Mouse (Mus musculus): ENCODE measurements around the gene B430306N03Rik. TPM values are rescaled to one million over a fixed set of nuclear protein-coding genes. Genes with fewer than 3 reads are reported as not detected.

Gene B430306N03Rik
- polyA plus RNA-seq, 1 experiment from 2014 or later = 0.50 TPM

- 78% methylated on average over 9 of the region's 9 CpGs for WGBS
- ATAC-seq (ENCODE audit: insufficient number of reproducible peaks, insufficient read depth, low FRiP score, low TSS enrichment) = no peak
- H3K4me2 ChIP-seq (replicated peaks) = no peak overlapping the region
- no peaks in the 10 kb centered on the region for H3K36me3 ChIP-seq
- H3K27ac ChIP-seq = no peak overlapping the region
- no peaks in the 10 kb centered on the region for H3K9me3 ChIP-seq
- no peak overlapping the region for H3K4me3 ChIP-seq
- no peaks in the 10 kb centered on the region for H3K27me3 ChIP-seq
- H3K4me1 ChIP-seq = no peaks in the 10 kb centered on the region
- H3K9ac ChIP-seq = no peak overlapping the region
These were observed 49.7 kb downstream of the B430306N03Rik start for GRCm38 (mm10) chr17:48365511-48366155.

- Histone ChIP-seq H3K36me3 (no peaks in the 10 kb centered on the region), H3K4me1 (no peaks in the 10 kb centered on the region), H3K27me3 (no peaks in the 10 kb centered on the region), H3K4me3 (no peak overlapping the region), H3K4me2 (replicated peaks) (no peak overlapping the region), H3K9me3 (no peaks in the 10 kb centered on the region), H3K27ac (no peak overlapping the region), H3K9ac (no peak overlapping the region)
- ATAC-seq (ENCODE audit: insufficient number of reproducible peaks, insufficient read depth, low FRiP score, low TSS enrichment) = no peak
- WGBS = 85% methylated on average over 5 of the region's 5 CpGs
These were observed 50.9 kb downstream of the B430306N03Rik start for GRCm38 (mm10) chr17:48366806-48367205.

- no peaks in the 10 kb centered on the region for H3K9me3 ChIP-seq
- ATAC-seq (ENCODE audit: insufficient number of reproducible peaks, insufficient read depth, low FRiP score, low TSS enrichment) = no peak
- no peak overlapping the region for H3K4me2 ChIP-seq (replicated peaks)
- no peaks in the 10 kb centered on the region for H3K36me3 ChIP-seq
- no peak overlapping the region for H3K4me3 ChIP-seq
- H3K27me3 ChIP-seq = no peaks in the 10 kb centered on the region
- H3K27ac ChIP-seq = no peak overlapping the region
- H3K9ac ChIP-seq = no peak overlapping the region
- no peaks in the 10 kb centered on the region for H3K4me1 ChIP-seq
These were observed 55.7 kb downstream of the B430306N03Rik start for GRCm38 (mm10) chr17:48371621-48372020.

- no peak for ATAC-seq (ENCODE audit: insufficient number of reproducible peaks, insufficient read depth, low FRiP score, low TSS enrichment)
- Histone ChIP-seq H3K4me2 (replicated peaks) (no peak overlapping the region), H3K27ac (no peak overlapping the region)
These were observed 57.0 kb downstream of the B430306N03Rik start for GRCm38 (mm10) chr17:48372987-48373386.

GRCm38 (mm10) chr17:48376102-48376501, 60.2 kb downstream of the B430306N03Rik start:
- Histone ChIP-seq H3K9me3 (no peaks in the 10 kb centered on the region), H3K27me3 (no peaks in the 10 kb centered on the region), H3K27ac (no peak overlapping the region), H3K4me3 (no peak overlapping the region), H3K4me2 (replicated peaks) (no peak overlapping the region), H3K36me3 (no peaks in the 10 kb centered on the region), H3K9ac (no peak overlapping the region), H3K4me1 (no peaks in the 10 kb centered on the region)
- ATAC-seq (ENCODE audit: insufficient number of reproducible peaks, insufficient read depth, low FRiP score, low TSS enrichment) = no peak
- 90% methylated on average over 1 of the region's 1 CpGs for WGBS

More at GRCm38 (mm10) chr17:48372987-48373386, 57.0 kb downstream of the B430306N03Rik start:
- no peak overlapping the region for H3K4me3 ChIP-seq
- no peak overlapping the region for H3K9ac ChIP-seq
- H3K36me3 ChIP-seq = no peaks in the 10 kb centered on the region
- no peaks in the 10 kb centered on the region for H3K4me1 ChIP-seq
- H3K9me3 ChIP-seq = no peaks in the 10 kb centered on the region
- 54% methylated on average over 8 of the region's 8 CpGs for WGBS
- H3K27me3 ChIP-seq = no peaks in the 10 kb centered on the region

Other genes starting within 250 kb of the B430306N03Rik start
- not detected in 2 replicates for gene 1700067P10Rik, start 226.8 kb upstream of the B430306N03Rik start, polyA plus RNA-seq (2016; fragmentation: Nextera tagmentation; extraction: Ambion mirVana)
- not detected in 2 replicates for gene 9830107B12Rik, start 169.9 kb upstream of the B430306N03Rik start, polyA plus RNA-seq (2016; fragmentation: Nextera tagmentation; extraction: Ambion mirVana)
- 0.14 TPM in 1 of 2 replicates, not detected in the other for gene A530064D06Rik, start 148.9 kb upstream of the B430306N03Rik start, polyA plus RNA-seq (2016; fragmentation: Nextera tagmentation; extraction: Ambion mirVana)
- gene Trem1, start 83.4 kb upstream of the B430306N03Rik start, polyA plus RNA-seq (2016; fragmentation: Nextera tagmentation; extraction: Ambion mirVana) = 0.06 and 0.08 TPM in 2 replicates
- not detected in 2 replicates for gene Trem3, start 68.4 kb upstream of the B430306N03Rik start, polyA plus RNA-seq (2016; fragmentation: Nextera tagmentation; extraction: Ambion mirVana)
- gene Treml4, start 51.8 kb upstream of the B430306N03Rik start, polyA plus RNA-seq (2016; fragmentation: Nextera tagmentation; extraction: Ambion mirVana) = 0.12 and 0.29 TPM in 2 replicates
- 0.23 and 0.80 TPM in 2 replicates for gene Treml2, start 16.6 kb upstream of the B430306N03Rik start, polyA plus RNA-seq (2016; fragmentation: Nextera tagmentation; extraction: Ambion mirVana)
- gene Trem2, start 30.3 kb downstream of the B430306N03Rik start, polyA plus RNA-seq (2016; fragmentation: Nextera tagmentation; extraction: Ambion mirVana) = 2.8 and 3.6 TPM in 2 replicates
- gene Treml1, start 43.8 kb downstream of the B430306N03Rik start, polyA plus RNA-seq (2016; fragmentation: Nextera tagmentation; extraction: Ambion mirVana) = 1.9 and 3.2 TPM in 2 replicates
- 19.6 and 19.9 TPM in 2 replicates for gene Nfya, start 93.8 kb downstream of the B430306N03Rik start, polyA plus RNA-seq (2016; fragmentation: Nextera tagmentation; extraction: Ambion mirVana)
- 57.1 and 64.0 TPM in 2 replicates for gene Oard1, start 93.9 kb downstream of the B430306N03Rik start, polyA plus RNA-seq (2016; fragmentation: Nextera tagmentation; extraction: Ambion mirVana)
- gene Apobec2, start 116.8 kb downstream of the B430306N03Rik start, polyA plus RNA-seq (2016; fragmentation: Nextera tagmentation; extraction: Ambion mirVana) = 3.4 and 5.7 TPM in 2 replicates
- gene Tspo2, start 135.4 kb downstream of the B430306N03Rik start, polyA plus RNA-seq (2016; fragmentation: Nextera tagmentation; extraction: Ambion mirVana) = 0.89 and 1.5 TPM in 2 replicates
- gene Unc5cl, start 138.8 kb downstream of the B430306N03Rik start, polyA plus RNA-seq (2016; fragmentation: Nextera tagmentation; extraction: Ambion mirVana) = 0.47 and 0.53 TPM in 2 replicates

Measured in embryonic facial prominence, embryonic 12.5 days (tissue).